Mouse (Mus musculus) cerebellum, adult 2 months (tissue): ENCODE data around the gene Tmem95.

Experiments
- CTCF ChIP-seq: fragments of 200-500 bp; IDR thresholded peaks from 2 replicates; pipeline ENCODE4 v1.5.1; 2011; ENCODE audit warnings: low read depth, mild to moderate bottlenecking, control low read depth, low read length, moderate library complexity, borderline replicate concordance; ENCODE audit not compliant: insufficient read depth
- POLR2A ChIP-seq: fragments of 200-500 bp; IDR thresholded peaks from 2 replicates; pipeline ENCODE4 v1.6.1; 2011; ENCODE audit warnings: low read length, control low read depth, borderline replicate concordance; ENCODE audit not compliant: insufficient read depth

GRCm38 (mm10) chr11:69846738-69847688, 30.8 kb downstream of the Tmem95 start:
- TF ChIP-seq POLR2A = no peak
- no peak for TF ChIP-seq CTCF
